Mouse (Mus musculus) T-helper 2 cell (primary cell): ENCODE measurements at regions not wholly inside any gene's neighbourhood (a gene's known extent, or its start where the extent isn't known, plus 50 kb on each side); places are given as distances from the start of the nearest gene placed in this dataset.

ENCODE experiments used
- in situ Hi-C: fragments of 300-600 bp; cut with MboI, MseI; formaldehyde crosslinking; loops from one replicate; pipeline ENCODE4 v1.15.1; 2025; ENCODE audit warnings: high pct_unique_total_duplicates

GRCm38 (mm10) chr8:87028171-87028570, 143.1 kb upstream of the N4bp1 start:
- in situ Hi-C loops: loop anchor here (25.0 kb wide), 1 partner anchor 1666 kb away; no protein-coding TSS in a partner anchor

- in situ Hi-C loops: loop anchor here (25.0 kb wide), 1 partner anchor 1664 kb away; no protein-coding TSS in a partner anchor
These were observed 140.9 kb upstream of the N4bp1 start for GRCm38 (mm10) chr8:87025946-87026345.

GRCm38 (mm10) chr8:87019795-87020194, 134.7 kb upstream of the N4bp1 start:
- in situ Hi-C loops: no loop called here

- in situ Hi-C loops: no loop called here
These were observed 90.5 kb upstream of the N4bp1 start for GRCm38 (mm10) chr8:86975546-86975945.

DNA sequence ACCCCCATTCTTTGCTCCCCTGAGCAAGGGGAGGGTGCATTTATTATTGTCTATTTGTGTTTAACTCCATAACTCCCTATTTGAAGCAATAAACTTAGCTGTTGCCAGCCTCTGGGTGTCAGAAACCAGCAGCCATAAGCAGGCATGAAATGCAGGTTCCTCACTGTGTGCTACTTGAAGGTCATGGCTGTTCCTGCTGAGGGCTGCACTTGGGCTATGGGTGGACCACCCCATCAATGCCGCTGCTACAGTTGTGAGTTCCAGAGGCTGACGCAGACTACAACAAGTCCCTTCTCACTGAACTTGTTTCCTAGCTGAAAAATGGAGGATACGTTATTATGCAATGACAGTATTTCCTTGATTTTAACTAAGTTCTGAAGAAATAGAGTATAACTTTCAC, 86.7 kb upstream of the N4bp1 start:
- in situ Hi-C loops: no loop called here

DNA sequence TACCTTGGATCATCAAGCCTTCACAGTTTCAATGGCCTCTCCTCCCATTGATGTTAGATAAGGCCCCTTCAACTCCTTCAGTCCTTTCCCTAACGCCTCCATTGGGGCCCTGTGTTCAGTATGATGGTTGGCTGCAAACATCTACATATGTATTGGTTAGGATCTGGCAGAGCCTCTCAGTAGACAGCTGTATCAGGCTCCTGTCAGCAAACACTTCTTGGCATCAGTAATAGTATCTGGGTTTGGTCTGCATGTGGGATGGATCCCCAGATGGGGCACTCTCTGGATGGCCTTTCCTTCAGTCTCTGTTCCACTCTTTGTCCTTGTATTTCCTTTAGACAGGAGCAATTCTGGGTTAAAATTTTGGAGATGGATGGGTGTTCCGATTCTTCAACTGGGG, 84.0 kb upstream of the N4bp1 start:
- in situ Hi-C loops: no loop called here

- in situ Hi-C loops: no loop called here
These were observed 82.8 kb upstream of the N4bp1 start for GRCm38 (mm10) chr8:86967891-86968311.

DNA sequence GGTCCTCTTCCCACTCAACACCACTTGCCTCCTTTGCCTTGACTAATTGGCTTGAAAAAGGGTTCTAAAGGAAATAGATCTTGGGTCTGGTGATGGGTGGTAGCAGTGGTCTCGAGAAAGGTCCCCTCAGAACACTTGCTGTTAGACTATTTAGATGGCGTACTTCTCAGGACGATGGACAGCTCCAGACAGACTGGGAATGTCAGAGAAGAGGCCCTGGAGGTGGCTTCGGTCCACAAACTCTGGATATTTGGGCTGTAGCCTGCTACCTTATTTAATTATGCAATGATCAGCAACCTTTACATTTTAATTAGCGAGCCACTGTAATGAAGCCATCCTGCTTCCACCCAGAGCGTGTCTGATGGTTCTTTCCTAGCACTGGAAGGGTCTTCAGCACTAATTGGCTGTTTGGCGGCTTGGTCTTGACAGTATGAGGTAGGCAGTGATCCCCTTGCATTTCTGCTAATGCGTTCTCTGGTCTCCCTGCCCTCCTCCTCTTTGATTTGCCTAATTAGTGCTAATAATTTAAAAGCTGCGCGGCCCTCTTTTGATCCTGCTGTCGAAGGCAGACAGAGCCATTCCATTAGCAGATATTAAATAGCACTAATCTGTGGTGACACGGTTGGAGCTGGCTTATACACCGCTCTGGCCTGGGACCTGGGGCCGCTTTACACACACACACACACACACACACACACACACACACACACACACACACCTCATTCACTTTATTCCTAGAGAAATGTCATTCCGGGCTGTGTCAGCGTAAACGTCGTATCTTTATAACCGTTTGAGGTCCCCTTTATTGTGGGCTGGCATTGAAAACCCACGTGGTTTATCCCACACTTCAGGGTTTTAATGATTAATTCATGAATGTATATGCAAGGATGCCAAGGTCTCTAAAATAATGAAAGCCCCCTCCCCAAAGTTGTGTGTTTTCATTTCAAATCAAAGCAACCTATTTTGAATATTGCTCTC, 76.4 kb upstream of the N4bp1 start:
- in situ Hi-C loops: no loop called here
